Mouse (Mus musculus) regulatory T cell (primary cell): ENCODE measurements around the gene Trp53tg5.

Experiments
- in situ Hi-C: fragments of 300-600 bp; cut with MboI, MseI; formaldehyde crosslinking; loops from one replicate; pipeline ENCODE4 v1.15.1; 2025; ENCODE audit warnings: high pct_unique_total_duplicates

Gene Trp53tg5

GRCm38 (mm10) chr2:164449341-164450042, 24.0 kb downstream of the Trp53tg5 start:
- in situ Hi-C loops = loop anchor here (25.0 kb wide), 1 partner anchor 288 kb away; the partner anchor contains the start of genes Dnttip1 and Wfdc3

DNA sequence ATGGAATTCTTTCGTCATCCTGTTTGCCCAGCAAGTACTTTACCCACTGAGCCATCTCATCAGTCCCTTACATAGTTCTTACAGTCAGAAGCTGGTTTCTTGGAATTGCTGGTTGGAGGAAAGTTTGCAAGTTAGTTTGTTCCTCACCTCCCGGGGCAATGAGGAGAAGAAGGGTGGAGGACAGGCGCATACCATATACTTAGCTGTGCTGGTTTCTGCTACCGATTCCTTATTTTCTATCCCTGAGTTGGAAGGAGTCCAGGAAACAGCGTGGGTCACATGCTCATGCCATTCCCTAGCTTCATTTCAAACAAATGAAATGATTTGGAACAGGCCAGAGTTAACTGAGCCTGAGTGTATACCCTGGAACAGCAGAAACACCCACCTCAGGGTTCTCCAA, 24.6 kb downstream of the Trp53tg5 start:
- in situ Hi-C loops = loop anchor here (25.0 kb wide), 1 partner anchor 288 kb away; the partner anchor contains the start of genes Dnttip1 and Wfdc3

- in situ Hi-C loops = loop anchor here (25.0 kb wide), 1 partner anchor 289 kb away; the partner anchor contains the start of genes Dnttip1 and Wfdc3
These were observed 25.4 kb downstream of the Trp53tg5 start for GRCm38 (mm10) chr2:164448140-164448539.

DNA sequence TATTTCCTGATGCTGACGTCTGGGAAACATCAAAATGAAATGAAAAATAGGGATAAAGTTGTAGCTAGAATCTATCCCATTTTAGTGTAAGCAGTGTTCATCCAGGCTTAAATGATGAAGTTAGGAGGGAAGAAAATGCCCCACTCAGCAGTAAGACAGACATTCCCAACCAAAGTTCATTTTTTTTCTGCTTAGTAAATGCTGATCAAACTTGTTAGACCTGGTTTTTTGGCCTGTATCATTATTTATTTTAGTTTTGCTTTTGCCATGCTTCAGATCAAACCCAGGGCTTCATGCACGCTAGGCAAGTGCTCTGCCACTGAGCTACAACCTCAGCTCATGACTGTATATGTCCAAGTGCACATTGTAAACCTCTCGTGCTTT, 27.4 kb downstream of the Trp53tg5 start:
- in situ Hi-C loops = loop anchor here (25.0 kb wide), 1 partner anchor 291 kb away; the partner anchor contains the start of genes Dnttip1 and Wfdc3

- in situ Hi-C loops = loop anchor here (25.0 kb wide), 1 partner anchor 292 kb away; the partner anchor contains the start of genes Dnttip1 and Wfdc3
These were observed 28.0 kb downstream of the Trp53tg5 start for GRCm38 (mm10) chr2:164445399-164446085.

DNA sequence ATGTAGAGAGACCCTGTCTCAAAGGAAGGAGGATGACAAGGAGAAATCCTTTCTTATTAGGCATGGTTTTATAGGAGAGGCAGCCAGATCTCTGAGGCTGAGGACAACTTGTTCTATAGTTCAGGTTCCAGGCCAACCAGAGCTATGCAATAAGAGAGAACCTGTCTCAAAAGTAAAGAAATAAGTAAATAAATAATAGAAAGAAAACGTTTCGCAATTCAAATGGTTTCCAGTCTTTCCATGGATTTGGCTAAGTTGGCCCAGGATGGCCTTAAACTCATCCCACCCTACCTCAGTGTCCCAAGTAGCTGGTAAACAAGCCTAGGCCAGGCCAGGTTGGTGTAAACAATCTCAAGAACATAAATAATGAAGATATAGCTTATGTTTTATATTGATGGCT, 28.8 kb downstream of the Trp53tg5 start:
- in situ Hi-C loops = loop anchor here (25.0 kb wide), 1 partner anchor 293 kb away; the partner anchor contains the start of genes Dnttip1 and Wfdc3

GRCm38 (mm10) chr2:164443460-164444000, 30.0 kb downstream of the Trp53tg5 start, which contains the start of gene Sdc4:
Gene Sdc4, minus strand, starts transcription at chr2:164443887.
- in situ Hi-C loops = loop anchor here (25.0 kb wide), 1 partner anchor 294 kb away; the partner anchor contains the start of genes Dnttip1 and Wfdc3

DNA sequence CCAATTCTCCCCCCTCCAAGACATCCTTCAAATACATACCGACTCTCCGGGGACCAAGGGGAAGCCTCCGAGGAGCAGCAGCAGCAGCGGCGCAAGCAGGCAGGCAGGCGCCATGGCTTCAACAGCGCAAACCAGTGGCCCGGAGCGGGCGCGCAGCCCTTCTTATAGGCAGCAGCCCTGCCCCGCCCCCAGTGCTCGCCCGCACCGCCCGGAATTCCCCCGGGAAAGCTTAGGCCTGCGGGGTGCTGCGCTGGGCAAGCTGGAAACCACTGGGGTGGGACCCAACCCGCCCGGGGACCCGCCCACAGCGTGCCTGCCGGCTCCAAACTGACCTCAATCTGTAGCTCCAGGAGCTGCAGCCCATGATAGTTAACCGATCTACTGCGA, 30.5 kb downstream of the Trp53tg5 start:
- in situ Hi-C loops = loop anchor here (25.0 kb wide), 1 partner anchor 294 kb away; the partner anchor contains the start of genes Dnttip1 and Wfdc3

- in situ Hi-C loops = loop anchor here (25.0 kb wide), 1 partner anchor 295 kb away; the partner anchor contains the start of genes Dnttip1 and Wfdc3
These were observed 31.0 kb downstream of the Trp53tg5 start for GRCm38 (mm10) chr2:164442315-164443050.

DNA sequence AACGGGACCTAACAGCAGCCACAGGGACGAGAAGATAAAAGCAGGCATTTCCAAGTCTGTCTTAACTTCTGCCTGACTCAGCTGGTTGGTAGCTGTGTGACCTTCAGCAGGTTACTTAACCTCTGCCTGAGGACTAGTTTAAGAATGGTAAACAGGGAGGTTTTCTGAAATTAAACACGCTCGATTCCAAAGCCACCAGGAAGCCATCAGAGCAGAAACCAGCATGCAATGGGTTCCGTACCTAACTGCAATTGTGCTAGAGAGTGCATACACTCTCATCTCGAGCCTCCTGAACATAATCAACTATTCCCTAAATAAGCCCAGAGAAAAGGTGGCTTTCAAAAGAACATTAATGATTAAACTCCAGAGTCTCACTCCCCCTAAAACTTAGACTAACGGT, 31.8 kb downstream of the Trp53tg5 start:
- in situ Hi-C loops = loop anchor here (25.0 kb wide), 1 partner anchor 296 kb away; the partner anchor contains the start of genes Dnttip1 and Wfdc3

- in situ Hi-C loops = loop anchor here (25.0 kb wide), 1 partner anchor 296 kb away; the partner anchor contains the start of genes Dnttip1 and Wfdc3
These were observed 32.4 kb downstream of the Trp53tg5 start for GRCm38 (mm10) chr2:164441155-164441554.

GRCm38 (mm10) chr2:164440314-164440713, 33.2 kb downstream of the Trp53tg5 start:
- in situ Hi-C loops = loop anchor here (25.0 kb wide), 1 partner anchor 297 kb away; the partner anchor contains the start of genes Dnttip1 and Wfdc3

DNA sequence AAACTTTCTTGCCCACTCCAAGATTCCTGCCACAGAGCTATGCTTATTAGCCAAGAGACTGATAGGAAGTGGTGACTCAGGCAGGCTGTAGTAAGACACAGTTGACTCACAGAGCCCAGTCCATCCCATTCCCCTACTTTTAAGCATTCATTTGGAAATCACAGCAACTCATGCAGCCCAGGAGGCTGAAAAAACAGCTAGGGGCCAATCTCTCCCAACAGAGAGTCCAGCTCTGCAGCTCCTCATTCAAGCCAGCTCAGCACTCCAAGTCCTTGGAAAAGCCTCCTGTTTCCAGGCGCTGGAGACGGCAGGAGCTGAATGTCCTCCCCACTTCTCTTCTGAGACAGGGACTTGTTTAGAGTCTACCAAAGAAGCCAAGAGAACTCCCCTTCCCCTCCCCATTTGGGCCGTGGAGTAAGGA, 34.5 kb downstream of the Trp53tg5 start:
- in situ Hi-C loops = loop anchor here (25.0 kb wide), 1 partner anchor 298 kb away; the partner anchor contains the start of genes Dnttip1 and Wfdc3

DNA sequence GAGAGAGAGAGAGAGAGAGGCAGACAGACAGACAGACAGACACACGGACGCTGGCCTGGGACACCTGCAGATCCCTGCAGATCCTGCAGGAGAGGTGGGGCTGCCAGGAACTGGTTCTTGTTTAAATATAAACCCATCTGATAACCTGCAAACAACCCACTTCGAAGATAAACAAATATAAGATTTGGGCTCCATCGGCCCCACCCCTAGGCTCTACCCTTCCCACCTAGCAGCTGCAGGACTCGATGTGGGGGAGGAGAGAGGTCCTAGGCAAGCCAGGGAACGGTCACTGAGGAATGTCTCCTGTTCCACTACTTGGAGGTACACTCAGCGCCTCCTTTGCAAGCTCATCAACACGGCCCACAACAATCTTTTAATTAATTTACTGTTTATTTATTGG, 35.3 kb downstream of the Trp53tg5 start:
- in situ Hi-C loops = loop anchor here (25.0 kb wide), 1 partner anchor 299 kb away; the partner anchor contains the start of genes Dnttip1 and Wfdc3

- in situ Hi-C loops = loop anchor here (25.0 kb wide), 1 partner anchor 300 kb away; the partner anchor contains the start of genes Dnttip1 and Wfdc3
These were observed 35.8 kb downstream of the Trp53tg5 start for GRCm38 (mm10) chr2:164437710-164438109.

DNA sequence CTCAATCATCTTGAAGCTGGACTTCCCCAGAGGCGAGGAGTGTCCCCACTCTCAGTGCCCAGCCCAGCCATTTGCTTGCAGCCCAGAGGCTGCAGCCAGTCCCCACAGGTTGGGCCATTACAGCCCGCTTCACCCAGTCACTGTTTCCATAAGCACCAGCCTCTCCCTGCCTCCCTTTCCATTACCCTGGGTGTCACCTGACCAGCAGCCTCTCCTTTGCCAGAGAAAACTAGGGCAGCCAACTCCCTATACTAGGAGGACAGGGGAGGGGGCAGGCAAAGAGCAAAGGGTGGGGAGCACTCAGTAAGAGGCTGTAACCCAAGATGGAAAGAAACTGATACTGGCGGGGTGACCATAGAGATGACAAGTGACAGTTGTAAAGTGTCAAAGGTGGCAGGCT, 36.6 kb downstream of the Trp53tg5 start:
- in situ Hi-C loops = loop anchor here (25.0 kb wide), 1 partner anchor 300 kb away; the partner anchor contains the start of genes Dnttip1 and Wfdc3

- in situ Hi-C loops = loop anchor here (25.0 kb wide), 1 partner anchor 301 kb away; the partner anchor contains the start of genes Dnttip1 and Wfdc3
These were observed 37.2 kb downstream of the Trp53tg5 start for GRCm38 (mm10) chr2:164436215-164436913.

GRCm38 (mm10) chr2:164435216-164436090, 38.1 kb downstream of the Trp53tg5 start:
- in situ Hi-C loops = loop anchor here (25.0 kb wide), 1 partner anchor 302 kb away; the partner anchor contains the start of genes Dnttip1 and Wfdc3
